Mouse (Mus musculus): Measurements from ENCODE around the gene Sh3glb2. TPM values are rescaled to one million over a fixed set of nuclear protein-coding genes. Genes with fewer than 3 reads are reported as not detected.

Gene Sh3glb2
- total RNA-seq (2015) = 16.1 and 16.7 TPM in 2 replicates
- total RNA-seq (2017) = 23.4 and 24.8 TPM in 2 replicates

DNA sequence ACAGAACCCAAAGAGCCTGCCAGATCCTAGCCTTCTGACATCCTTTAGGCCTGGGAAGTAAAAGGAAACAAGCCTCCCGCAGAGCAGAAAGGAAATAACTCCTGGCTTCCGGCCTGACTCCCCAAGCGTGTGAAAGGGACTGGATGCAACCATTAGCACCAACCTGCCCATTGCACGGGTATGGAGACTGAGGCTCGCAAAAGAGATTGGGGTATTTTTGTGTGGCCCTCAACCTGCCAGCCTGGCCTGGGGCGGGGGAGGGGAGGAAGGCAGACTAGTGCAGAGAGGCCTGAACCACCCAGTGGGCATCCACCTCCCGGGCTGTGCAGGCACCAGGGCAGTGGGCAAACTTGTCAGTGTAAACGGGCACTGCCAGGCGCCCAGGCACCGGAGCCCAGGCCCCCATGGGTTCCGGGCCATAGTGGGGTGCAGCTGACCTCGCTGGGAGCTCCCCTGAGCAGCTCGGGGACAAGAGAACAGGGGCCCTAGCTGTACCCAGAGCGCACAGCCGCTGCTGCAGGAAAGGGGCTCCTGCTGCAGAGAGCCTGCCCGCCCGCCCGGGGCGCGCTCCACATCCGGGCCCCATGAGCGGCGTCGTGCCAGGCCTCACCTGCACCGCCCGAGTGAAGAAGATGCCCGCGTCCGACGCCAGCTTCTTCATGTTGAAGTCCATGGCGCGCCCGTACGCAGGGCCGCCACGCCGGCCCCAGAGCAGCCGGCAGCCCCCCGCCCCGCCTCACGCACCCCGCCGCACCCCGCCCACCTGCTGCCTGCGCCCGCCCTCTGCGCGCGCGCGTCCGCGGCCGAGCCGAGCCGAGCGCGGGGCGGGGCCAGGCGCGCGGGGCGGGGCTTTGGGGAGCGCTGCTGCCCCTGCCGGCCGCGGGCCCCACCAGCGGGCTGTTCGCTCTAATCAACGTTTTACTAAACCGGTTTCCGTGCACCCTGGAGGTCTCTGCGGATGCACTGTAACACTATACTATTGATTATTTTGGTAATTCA is at the start of gene Sh3glb2:
Gene Sh3glb2, minus strand, starts transcription at position 805 of the 999 bp plus-strand sequence.
- peak; percentile 56 for ATAC-seq (replicated peaks; ENCODE audit: poor library complexity)

DNA sequence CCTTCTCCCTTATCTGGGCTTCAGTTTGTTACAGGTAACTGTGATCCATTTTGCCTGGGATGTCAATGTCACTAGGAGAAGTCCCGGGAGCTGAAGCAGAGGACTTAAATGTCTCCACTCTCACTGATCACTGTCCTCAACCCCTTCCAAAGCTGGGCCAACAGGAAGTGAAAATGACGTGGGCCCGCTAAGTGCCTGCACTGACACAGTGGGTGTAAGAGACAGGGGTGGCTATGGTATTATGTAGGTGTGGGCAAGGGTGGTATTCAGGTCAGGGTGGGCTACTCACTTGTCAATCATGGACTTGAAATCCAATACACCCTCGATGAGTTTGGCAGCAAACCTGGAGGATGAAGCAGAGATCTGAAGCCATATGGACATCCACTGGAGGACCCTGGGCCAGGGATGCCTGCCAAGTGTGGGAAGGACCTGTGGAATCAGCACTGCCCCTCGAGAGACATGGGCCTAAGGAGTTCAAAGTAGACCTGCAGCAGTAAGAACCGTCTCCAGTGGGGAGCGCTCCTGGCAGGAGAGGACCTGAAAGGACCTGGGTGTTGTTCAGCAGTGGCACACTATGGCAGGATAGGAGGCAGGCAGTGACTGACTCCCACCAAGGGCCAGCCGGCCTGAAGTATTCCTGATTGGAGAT is 49.4 kb upstream of the Sh3glb2 start:
- no peak for ATAC-seq (replicated peaks; ENCODE audit: poor library complexity)

DNA sequence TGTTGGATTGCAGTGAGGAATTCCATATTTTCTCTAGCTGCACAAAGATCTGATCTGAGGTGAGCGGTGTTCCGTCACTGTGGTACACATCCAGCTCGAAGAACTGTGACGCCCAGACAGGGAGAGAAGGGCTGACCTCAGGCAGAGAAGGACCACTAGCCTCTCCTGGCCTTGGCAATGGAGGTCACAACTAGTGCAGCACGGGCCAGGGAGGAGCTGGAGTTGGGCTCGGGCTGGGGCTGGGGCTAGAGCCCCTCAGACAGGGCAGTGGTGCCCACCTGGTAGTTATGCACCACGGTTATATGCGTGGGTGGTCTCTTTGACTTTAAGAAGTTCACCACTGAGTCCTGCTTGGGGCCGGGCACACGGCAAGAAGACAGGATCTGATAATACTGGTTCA is 48.6 kb upstream of the Sh3glb2 start:
- no peak for ATAC-seq (replicated peaks; ENCODE audit: poor library complexity)

DNA sequence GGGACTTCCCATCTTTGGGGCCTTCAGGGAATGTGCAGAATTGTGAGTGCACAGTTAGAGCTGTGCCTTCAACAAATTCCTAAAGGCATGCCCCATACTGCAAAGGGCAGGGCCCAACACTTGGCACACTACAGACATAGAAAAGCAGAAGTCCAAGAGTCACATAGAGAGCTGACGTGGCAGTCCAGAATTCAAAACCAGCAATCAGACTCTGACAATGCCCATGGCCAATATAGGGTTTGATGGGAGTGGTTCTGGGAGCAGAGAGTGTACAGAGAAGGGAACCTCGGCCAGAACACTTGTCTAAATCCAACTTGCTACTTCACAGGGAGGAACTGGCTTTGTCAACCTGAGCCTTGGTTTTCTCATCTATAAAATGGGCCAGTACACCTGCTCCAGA is 48.1 kb upstream of the Sh3glb2 start:
- ATAC-seq (replicated peaks; ENCODE audit: poor library complexity) = peak; percentile 14; the same call in 1 of the 2 replicates

DNA sequence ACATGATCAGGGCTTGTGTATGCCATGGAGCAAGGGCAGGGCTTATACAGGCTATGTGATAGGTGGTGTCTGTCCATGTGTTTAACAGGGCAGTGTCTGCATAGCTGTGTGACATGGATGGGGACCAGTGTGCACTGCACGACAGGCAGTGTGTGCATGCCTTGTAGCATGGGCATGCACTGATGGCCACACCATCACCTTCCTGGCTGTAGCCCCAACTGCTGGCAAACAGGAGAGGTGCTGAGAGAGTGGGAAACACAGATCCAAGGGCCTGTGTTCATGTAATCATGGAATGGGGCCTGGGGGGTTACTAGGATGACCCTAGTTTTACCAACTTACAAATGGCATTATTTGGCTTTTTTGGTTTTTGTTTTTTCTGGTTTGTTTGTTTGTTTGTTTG is 44.7 kb upstream of the Sh3glb2 start:
- no peak for ATAC-seq (replicated peaks; ENCODE audit: poor library complexity)

DNA sequence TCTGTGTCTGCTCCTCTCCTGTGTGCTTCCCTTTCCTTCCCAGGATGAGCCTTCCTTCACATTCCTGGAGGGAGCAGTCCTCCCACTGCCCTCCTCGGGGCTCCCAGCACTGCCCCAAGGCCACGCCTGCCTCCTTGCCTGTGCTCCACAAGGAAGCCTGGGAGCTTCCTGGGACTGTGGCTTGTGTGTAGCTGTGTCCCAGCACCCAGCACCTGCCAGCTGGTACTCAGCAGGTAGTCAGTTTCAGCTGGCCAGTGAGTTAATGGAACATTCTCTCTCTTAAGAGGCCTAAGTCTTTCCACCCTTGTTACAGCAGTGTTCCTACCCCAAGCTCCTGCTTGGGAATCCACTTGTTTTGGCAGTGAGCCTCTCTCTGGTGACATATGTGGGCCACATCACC is 43.7 kb upstream of the Sh3glb2 start:
- ATAC-seq (replicated peaks; ENCODE audit: poor library complexity) = no peak

DNA sequence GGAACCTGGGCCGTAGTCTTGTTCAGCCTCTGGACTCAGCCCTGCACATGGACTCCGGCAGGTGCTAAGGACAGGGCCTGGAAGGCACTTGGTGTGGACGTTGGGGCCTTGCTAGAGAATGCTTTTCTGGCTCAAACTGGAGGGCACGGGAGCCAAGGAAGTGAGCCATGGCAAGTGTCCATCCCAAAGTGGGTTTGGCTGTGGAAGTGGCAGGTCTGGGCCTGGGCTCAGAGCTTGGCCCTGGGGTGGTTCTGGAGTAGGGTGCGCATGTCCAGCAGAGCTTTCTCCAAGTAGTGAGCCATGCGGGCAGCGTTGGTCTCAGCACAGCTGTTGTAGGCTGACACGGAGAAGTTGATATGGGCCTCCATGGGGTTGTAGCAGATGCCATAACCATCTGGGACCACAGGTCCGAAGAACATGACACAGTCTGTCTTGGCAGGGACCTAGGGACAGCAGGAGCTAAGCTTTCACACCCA is 43.3 kb upstream of the Sh3glb2 start:
- no peak for ATAC-seq (replicated peaks; ENCODE audit: poor library complexity)

DNA sequence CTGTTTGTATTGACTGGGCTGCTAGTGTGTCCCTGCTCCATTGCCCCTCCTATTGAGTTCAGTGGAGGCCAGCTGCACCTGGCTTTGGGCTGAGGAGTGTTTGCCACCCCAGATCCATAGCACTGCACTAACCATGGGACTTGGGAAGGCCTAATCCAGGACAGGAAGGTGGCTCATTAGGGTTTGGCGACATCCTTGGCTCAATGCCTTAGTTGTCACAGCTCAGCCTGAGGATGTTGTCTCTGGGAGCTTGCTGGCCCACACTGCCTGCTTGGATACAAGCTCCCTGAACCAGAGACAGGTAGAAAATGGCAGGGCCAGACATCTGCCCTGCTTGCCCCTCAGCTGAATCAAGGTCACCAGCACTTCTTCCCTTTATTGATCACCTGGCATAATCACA is 42.4 kb upstream of the Sh3glb2 start:
- ATAC-seq (replicated peaks; ENCODE audit: poor library complexity) = no peak

DNA sequence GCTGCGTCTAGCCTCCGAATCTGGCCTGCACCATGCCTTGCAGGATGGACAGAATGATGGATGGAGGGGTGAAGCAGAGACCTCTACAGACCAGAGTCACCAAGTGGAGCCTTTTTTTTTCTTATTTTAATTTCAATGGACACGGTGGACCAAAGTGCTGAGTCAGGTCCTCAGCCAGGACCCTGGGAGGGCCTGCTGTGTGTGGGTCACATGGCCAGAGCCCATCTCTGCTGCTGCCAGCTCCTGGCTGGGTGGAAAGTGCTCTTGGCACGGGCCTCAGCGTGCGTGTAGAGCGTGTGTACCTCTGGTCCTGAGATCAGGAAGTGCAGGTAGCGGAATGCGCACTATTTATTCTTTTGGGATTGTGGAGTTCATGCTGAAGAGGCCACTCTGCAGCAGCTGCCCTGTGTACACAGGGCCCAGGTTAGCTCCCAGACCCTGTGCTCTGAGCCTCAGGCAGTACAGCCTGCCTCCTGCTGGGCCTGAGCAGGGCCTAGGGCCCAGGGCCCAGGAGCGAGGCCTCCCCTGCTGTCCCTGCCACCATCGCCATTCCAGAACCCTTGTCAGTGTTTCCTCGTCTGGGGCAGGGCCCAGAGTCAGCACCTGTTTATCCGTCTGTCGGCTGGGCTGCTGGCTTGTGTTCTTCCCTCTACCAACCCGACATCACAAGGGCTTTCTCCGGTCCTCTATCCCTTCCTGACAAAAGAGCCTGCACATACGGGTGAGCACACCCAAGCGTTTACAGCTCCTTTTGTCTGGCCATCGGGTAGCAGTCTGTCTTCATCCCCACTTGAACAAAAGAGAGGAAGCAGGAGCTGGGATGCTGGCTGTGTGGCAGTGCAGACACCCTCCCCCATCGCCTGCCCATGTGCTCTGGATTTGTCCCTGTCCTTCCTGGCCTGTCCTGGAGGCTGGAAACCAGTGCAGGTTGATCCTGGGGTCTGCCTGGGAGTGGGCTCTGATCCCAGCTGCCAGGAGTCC is 40.3 kb upstream of the Sh3glb2 start:
- no peak for ATAC-seq (replicated peaks; ENCODE audit: poor library complexity)

DNA sequence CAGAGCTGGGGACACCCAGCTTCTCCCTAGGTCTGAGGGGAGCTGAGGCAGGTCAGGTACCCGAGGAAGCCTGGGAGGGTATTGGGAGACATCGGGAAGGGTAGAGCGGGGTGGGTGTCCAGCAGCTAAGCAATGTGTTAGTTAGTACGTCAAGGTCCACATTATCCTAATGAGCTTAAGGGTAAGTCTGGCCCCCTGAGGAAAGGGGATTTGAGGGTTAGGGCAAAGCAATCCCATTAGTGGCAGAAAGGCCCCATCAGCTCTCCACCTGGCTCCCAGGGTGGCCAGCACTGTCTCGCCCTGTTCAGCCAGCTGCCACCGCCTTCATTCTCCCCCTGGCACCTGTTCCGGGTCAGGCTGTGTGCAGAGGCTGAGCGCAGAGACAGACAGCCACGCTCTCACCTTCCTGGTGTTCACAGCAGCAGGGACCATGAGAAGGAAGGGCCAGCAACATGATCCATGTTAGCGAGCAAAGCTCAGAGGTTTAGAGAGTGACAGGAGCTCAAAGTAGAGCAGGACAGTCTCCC is 38.9 kb upstream of the Sh3glb2 start:
- ATAC-seq (replicated peaks; ENCODE audit: poor library complexity) = no peak

DNA sequence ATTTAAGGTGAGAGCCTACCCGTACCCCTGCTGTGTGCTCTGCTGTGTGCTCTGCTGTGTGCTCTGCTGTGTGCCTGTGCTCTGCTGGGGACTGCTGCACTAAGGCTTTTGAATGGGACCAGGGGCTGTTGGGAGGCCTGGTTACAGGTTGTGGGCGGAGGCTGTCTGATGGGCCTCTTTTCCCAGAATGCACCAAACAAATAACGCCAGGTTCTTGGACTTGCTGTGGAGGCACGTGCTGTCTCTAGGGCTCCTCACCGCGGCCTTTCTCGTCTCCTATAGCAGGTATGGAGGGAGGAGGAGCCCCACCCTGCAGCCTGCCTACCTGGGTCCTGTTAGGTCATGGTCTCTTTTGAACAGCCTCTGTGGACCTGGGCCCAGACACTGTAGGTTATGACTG is 37.1 kb upstream of the Sh3glb2 start:
- no peak for ATAC-seq (replicated peaks; ENCODE audit: poor library complexity)

DNA sequence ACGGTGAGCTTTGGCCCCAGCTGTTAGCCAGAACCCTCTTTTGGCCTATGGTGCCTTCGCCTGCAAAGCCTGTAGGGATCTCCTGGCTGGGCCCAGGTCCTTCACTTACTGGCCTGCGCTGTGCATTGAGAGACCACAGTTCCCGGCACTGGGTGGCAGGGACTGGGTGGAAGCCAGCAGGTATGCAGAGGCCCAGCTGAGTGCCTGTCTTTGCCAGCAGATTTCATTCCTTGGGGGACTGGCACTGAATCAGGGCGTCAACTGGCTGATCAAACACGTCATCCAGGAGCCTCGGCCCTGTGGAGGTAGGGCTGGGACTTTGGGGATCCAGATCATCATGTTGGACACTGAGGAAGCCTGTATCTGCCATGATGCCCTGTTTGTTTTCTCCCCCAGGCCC is 36.6 kb upstream of the Sh3glb2 start:
- no peak for ATAC-seq (replicated peaks; ENCODE audit: poor library complexity)

DNA sequence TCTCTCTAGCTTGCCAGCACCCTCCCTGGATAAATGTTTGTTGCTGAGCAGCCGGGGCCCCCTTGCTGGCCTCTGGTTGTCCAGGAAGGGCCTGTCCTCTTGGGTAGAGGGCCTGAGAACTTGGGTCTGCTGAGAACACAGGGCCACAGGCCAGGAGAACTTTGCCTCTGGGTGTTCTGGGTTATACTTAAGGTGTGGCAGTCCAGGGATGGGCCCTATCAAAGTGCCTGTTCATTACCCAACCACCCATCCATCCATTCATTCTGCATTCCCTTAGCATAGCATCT is 34.2 kb upstream of the Sh3glb2 start:
- ATAC-seq (replicated peaks; ENCODE audit: poor library complexity) = no peak

DNA sequence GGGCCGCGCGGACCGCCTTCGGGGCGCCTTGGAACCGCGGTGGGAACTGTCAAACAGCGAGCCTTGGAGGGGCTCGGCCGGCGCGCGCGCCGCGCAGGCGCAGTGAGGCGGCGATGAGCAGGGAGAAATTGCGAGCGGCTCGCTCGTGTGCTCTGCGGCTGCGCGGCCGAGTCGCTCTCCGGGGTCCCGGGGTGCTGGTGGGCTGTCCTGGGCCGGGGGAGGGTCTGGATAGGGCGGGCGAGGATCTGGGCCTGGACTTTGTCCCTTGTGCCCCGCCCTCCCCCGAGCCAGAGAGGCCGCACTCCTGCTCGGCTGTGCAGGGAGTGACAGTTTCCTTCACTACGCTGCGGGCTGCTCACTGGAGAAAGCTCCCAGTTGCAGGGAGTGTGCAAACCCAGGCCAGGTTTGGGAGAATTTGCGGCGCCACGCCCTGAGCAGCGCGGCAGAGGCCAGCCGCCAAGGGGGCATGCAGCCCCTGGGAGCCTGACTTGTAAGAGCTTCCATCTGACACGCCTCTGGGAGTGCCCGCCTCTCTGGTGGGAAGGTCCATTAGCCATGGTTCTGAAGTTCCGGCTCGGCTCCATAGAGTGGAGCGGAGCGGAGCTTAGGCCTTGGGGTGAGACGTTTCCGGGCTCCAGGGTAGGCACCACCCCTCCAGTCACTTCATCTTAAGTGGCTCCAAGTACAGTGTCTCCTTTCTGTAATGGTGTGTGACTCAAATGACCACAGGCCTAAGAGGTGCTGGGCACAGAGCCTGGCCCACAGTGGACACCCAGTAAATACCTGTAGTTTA is 33.6 kb upstream of the Sh3glb2 start:
- peak; percentile 3 for ATAC-seq (replicated peaks; ENCODE audit: poor library complexity)

DNA sequence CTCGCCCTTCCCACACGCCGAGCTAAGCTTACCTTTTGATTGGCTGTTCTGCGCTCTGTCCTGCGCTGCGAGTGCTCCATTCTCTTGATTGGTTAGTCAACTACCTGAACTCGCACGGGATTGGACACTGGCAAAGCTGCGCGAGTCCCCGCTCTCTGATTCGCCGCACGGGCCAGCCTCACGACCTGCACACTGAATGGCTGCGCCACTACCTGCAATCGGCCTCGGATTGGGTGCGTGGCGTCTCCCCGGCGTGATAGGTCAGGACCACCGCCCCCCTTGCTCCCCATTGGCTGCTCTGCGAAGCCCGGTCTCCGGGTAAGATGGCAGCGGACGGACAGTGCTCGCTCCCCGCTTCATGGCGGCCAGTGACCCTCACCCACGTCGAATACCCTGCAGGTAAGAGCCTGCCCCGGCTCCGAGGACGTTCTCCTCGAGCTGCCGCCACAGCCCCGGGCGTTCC is 33.0 kb upstream of the Sh3glb2 start, which contains the start of gene Dolpp1:
Gene Dolpp1, plus strand, starts transcription at position 141 of the 463 bp plus-strand sequence.
- peak; percentile 95 for ATAC-seq (replicated peaks; ENCODE audit: poor library complexity)

DNA sequence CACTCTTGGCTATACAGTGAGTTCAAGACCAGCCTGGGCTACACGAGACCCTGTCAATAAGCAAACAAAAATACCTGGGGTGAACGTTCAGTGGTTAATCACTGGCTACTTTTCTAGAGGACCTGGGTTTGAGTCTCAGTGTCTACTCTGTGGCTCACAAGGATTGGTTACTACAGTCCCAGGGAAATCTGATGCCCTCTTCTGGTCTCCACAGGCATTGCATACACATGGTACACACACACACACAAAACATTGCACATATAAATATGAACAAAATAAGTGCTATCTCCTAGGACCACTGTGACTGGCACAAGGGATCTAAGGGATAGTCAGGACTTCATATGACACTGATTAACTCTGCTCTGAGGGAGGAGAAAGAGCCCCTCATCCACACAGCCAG is 29.9 kb upstream of the Sh3glb2 start:
- no peak for ATAC-seq (replicated peaks; ENCODE audit: poor library complexity)

DNA sequence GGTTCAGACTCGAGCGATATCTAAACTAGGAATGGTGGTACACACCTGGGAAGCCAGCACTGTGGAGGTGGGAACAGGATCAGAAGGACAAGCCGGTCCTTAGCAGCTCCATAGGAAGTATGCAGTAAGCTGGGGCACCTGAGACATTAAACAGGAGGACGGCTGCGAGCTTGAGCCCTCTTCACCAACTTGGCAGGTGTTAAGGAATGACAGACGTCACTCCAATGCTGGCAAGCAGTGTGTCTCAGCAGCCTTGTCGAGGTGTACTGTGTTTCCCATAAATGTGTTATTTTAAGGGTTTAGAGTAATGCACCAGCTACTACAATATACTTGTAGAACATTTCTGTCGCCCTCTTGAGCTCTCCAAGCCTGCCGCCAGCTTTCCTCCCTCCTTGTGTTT is 27.8 kb upstream of the Sh3glb2 start:
- ATAC-seq (replicated peaks; ENCODE audit: poor library complexity) = no peak

DNA sequence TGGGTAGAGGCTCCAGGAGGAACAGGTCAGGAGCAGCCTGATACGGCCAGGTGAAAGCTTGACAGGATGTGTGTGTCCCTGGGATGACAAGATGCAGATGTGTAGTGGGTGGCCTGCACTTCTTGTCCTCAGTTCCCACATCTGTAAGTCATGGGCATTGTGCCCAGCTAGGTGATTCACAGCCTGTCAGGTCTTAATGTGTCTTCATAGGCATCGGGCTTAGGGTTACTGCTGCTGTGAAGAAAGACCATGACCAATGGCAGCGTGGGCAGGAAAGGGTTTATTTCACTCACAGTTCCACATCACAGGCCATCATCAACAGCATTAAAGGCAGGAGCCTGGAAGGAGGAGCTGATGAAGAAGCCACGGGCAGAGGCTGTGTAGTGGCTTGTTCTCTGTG is 26.5 kb upstream of the Sh3glb2 start:
- ATAC-seq (replicated peaks; ENCODE audit: poor library complexity) = no peak

DNA sequence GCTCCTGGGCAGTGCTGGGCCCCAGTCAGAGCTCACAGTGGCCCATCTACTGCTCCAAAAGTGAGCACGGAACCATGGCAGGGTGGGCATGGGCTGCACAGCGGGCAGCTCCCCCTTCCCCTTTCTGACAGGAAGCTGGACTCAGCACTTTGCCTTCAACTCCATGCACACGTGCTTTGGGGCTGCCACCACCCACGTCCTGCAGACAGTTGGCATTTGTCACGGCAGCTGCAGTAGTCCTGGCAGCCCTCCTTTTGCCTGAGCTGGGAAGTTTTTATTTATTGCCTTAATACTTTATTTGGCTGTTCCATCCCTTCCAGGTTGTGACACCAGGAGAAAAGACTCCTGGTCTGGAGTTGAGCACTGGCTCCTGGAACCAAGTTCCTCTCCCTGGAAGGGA is 25.7 kb upstream of the Sh3glb2 start:
- no peak for ATAC-seq (replicated peaks; ENCODE audit: poor library complexity)

DNA sequence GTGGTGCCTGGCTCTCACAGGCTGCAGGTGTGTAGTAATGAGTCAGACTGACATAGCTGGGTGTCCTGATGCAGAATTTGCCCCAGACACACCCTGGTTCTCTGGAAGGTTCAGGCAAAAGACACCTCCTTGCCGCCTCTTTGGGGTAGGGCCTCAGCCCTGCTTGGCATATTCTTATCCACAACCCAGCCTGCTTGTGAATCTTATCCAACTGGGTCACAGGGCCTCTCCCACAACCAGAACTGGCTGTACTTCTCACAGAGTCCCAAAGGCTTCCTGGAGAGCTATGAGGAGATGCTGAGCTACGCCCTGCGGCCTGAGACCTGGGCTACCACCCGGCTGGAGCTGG is 22.2 kb upstream of the Sh3glb2 start:
- ATAC-seq (replicated peaks; ENCODE audit: poor library complexity) = peak; percentile 60
